Mouse (Mus musculus): ENCODE results near the gene Rln3.

DNA sequence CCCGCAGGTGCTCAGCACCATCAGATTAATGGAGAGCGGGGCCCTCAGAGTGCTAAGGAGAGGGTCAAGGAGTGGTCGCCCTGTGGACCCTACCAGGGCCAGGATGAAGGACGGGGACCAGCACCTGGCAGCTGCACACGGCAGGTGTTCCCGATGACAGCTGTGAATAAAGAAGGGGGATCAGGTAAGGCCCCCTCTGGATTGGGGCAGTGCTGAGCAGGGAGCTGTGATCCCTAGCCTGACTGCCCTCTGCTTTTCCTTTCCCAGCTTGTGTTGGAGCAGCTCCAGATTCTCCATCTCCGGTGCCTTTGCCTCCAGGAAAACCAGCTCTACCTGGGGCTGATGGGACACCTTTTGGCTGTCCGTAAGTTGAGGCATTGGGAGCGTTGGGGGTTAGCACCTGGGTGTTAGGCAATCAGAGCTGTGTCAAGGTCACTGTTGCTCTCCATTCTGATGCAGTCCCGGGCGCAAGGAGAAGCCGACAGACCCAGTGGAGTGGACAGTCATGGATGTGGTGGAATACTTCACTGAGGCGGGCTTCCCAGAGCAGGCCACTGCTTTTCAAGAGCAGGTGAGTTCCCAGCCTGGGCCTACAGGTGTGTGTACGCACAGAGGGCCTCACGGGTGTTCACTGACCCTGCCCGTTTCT is 45.6 kb downstream of the Rln3 start:
- TF ChIP-seq GATA1 (IDR thresholded peaks at IDR 0.05; ENCODE audit: borderline replicate concordance, low read length) (no peak), FLI1 (IDR thresholded peaks at IDR 0.05; ENCODE audit: low read length) (no peak)

Data from megakaryocyte, embryonic 14.5 days (primary cell).